Mouse (Mus musculus) hindbrain, embryonic 10.5 days (tissue): ENCODE results near the gene Taf8. TPM values are rescaled to one million over a fixed set of nuclear protein-coding genes. Genes with fewer than 3 reads are reported as not detected.

ENCODE experiments used
- DNase-seq: peaks from one replicate; pipeline ENCODE4 v3.0.0-alpha.2; 2017; ENCODE audit warnings: low spot score
- H3K27ac ChIP-seq: fragments of 300-500 bp; sonication (generic); 2 replicates; pipeline ENCODE4 v1.5.1; 2016; ENCODE audit warnings: mild to moderate bottlenecking, moderate library complexity
- H3K27me3 ChIP-seq: fragments of 300-500 bp; sonication (generic); 2 replicates; pipeline ENCODE4 v1.6.1; 2016; ENCODE audit warnings: mild to moderate bottlenecking; ENCODE audit not compliant: poor library complexity, insufficient read depth, severe bottlenecking
- H3K36me3 ChIP-seq: fragments of 300-500 bp; sonication (generic); 2 replicates; pipeline ENCODE4 v1.6.1; 2016; ENCODE audit warnings: mild to moderate bottlenecking, moderate library complexity
- H3K4me1 ChIP-seq: fragments of 300-500 bp; sonication (generic); replicated peaks from 2 replicates; pipeline ENCODE4 v1.6.1; 2016; ENCODE audit warnings: mild to moderate bottlenecking
- H3K4me3 ChIP-seq: fragments of 300-500 bp; sonication (generic); 2 replicates; pipeline ENCODE4 v1.5.1; 2016; ENCODE audit warnings: mild to moderate bottlenecking, moderate library complexity
- H3K9me3 ChIP-seq: fragments of 300-500 bp; sonication (generic); 2 replicates; pipeline ENCODE4 v1.6.1; 2016; ENCODE audit warnings: mild to moderate bottlenecking, moderate library complexity
- WGBS: fragments of 180-500 bp; shearing (Covaris S2); methylation state at CpG from one replicate; pipeline ENCODE4 v1.1.7; 2016; 5-methylcytosine and 5-hydroxymethylcytosine counted together
- polyA plus RNA-seq: library from polyadenylated mRNA; unstranded; fragments of >200 nt; fragmentation: Nextera tagmentation; extraction: Ambion mirVana; gene quantifications from 2 replicates; pipeline ENCODE4 v1.2.1, GENCODE M21; 2016

Gene Taf8
- 32.5 and 36.0 TPM in 2 replicates for polyA plus RNA-seq

GRCm38 (mm10) chr17:47501946-47502706 is at the start of gene Taf8:
TSS of gene Taf8 (minus strand) at chr17:47502292.
- DNase-seq, result peak; percentile 96
- Histone ChIP-seq H3K9me3 (no peaks in the 10 kb centered on the region), H3K27ac (peak within 1 kb of the TSS; percentile 91), H3K4me3 (peak within 1 kb of the TSS; percentile 60), H3K4me1 (peaks cover 36% of the 10 kb centered on the region), H3K36me3 (peaks cover 29% of the 10 kb centered on the region), H3K27me3 (0 out of 2 replicates have a peak, but pooled peaks cover 6% of the 10 kb centered on the region)
- WGBS, result 3% methylated on average over 40 of the region's 40 CpGs

- DNase-seq, result no peak
- Histone ChIP-seq H3K4me1 (no peaks in the 10 kb centered on the region), H3K27me3 (no peaks in the 10 kb centered on the region), H3K4me3 (no peak overlapping the region), H3K9me3 (no peaks in the 10 kb centered on the region), H3K36me3 (no peaks in the 10 kb centered on the region), H3K27ac (no peak overlapping the region)
- WGBS, result 86% methylated on average over 7 of the region's 7 CpGs
These were observed 49.0 kb upstream of the Taf8 start for GRCm38 (mm10) chr17:47551049-47551448.

GRCm38 (mm10) chr17:47545861-47546331 is 43.8 kb upstream of the Taf8 start:
- Histone ChIP-seq H3K9me3 (no peaks in the 10 kb centered on the region), H3K36me3 (no peaks in the 10 kb centered on the region), H3K4me1 (peaks cover 13% of the 10 kb centered on the region), H3K27me3 (no peaks in the 10 kb centered on the region), H3K27ac (no peak overlapping the region), H3K4me3 (no peak overlapping the region)
- 91% methylated on average over 17 of the region's 17 CpGs for WGBS
- DNase-seq, result no peak

- 92% methylated on average over 12 of the region's 12 CpGs for WGBS
- Histone ChIP-seq H3K4me3 (no peak overlapping the region), H3K4me1 (peaks cover 13% of the 10 kb centered on the region), H3K27ac (no peak overlapping the region), H3K9me3 (no peaks in the 10 kb centered on the region), H3K36me3 (no peaks in the 10 kb centered on the region), H3K27me3 (no peaks in the 10 kb centered on the region)
- no peak for DNase-seq
These were observed 43.1 kb upstream of the Taf8 start for GRCm38 (mm10) chr17:47545154-47545553.

GRCm38 (mm10) chr17:47543051-47543650 is 41.1 kb upstream of the Taf8 start:
- Histone ChIP-seq H3K9me3 (no peaks in the 10 kb centered on the region), H3K4me3 (no peak overlapping the region), H3K36me3 (no peaks in the 10 kb centered on the region), H3K4me1 (peaks cover 13% of the 10 kb centered on the region), H3K27me3 (no peaks in the 10 kb centered on the region), H3K27ac (no peak overlapping the region)
- DNase-seq, result no peak
- 83% methylated on average over 7 of the region's 7 CpGs for WGBS

- 66% methylated on average over 5 of the region's 5 CpGs for WGBS
- H3K27ac ChIP-seq, result no peak overlapping the region
These were observed 40.0 kb upstream of the Taf8 start for GRCm38 (mm10) chr17:47542061-47542460.

GRCm38 (mm10) chr17:47539128-47539527 is 37.0 kb upstream of the Taf8 start:
- Histone ChIP-seq H3K9me3 (no peaks in the 10 kb centered on the region), H3K36me3 (no peaks in the 10 kb centered on the region), H3K27ac (no peak overlapping the region), H3K4me3 (no peak overlapping the region), H3K27me3 (no peaks in the 10 kb centered on the region), H3K4me1 (peaks cover 13% of the 10 kb centered on the region)
- 89% methylated on average over 4 of the region's 4 CpGs for WGBS
- no peak for DNase-seq

More at GRCm38 (mm10) chr17:47542061-47542460, 40.0 kb upstream of the Taf8 start:
- no peak for DNase-seq
- H3K27me3 ChIP-seq, result no peaks in the 10 kb centered on the region
- no peak overlapping the region for H3K4me3 ChIP-seq
- no peaks in the 10 kb centered on the region for H3K9me3 ChIP-seq
- H3K4me1 ChIP-seq, result peaks cover 13% of the 10 kb centered on the region
- H3K36me3 ChIP-seq, result no peaks in the 10 kb centered on the region

- no peaks in the 10 kb centered on the region for H3K9me3 ChIP-seq
- H3K27me3 ChIP-seq, result no peaks in the 10 kb centered on the region
- peaks cover 10% of the 10 kb centered on the region for H3K4me1 ChIP-seq
- H3K4me3 ChIP-seq, result no peak overlapping the region
- DNase-seq, result no peak
- WGBS, result 88% methylated on average over 3 of the region's 3 CpGs
- H3K36me3 ChIP-seq, result no peaks in the 10 kb centered on the region
- H3K27ac ChIP-seq, result no peak overlapping the region
These were observed 36.0 kb upstream of the Taf8 start for GRCm38 (mm10) chr17:47538049-47538448.

- Histone ChIP-seq H3K4me1 (peaks cover 9% of the 10 kb centered on the region), H3K27me3 (no peaks in the 10 kb centered on the region), H3K27ac (no peak overlapping the region), H3K9me3 (no peaks in the 10 kb centered on the region), H3K4me3 (no peak overlapping the region), H3K36me3 (no peaks in the 10 kb centered on the region)
- WGBS, result 68% methylated on average over 9 of the region's 9 CpGs
- no peak for DNase-seq
These were observed 33.7 kb upstream of the Taf8 start for GRCm38 (mm10) chr17:47535812-47536236.

GRCm38 (mm10) chr17:47533691-47534090 is 31.6 kb upstream of the Taf8 start:
- no peaks in the 10 kb centered on the region for H3K9me3 ChIP-seq
- no peaks in the 10 kb centered on the region for H3K27me3 ChIP-seq
- no peak overlapping the region for H3K4me3 ChIP-seq
- 95% methylated on average over 13 of the region's 13 CpGs for WGBS
- no peak for DNase-seq
- peaks cover 15% of the 10 kb centered on the region for H3K4me1 ChIP-seq
- no peak overlapping the region for H3K27ac ChIP-seq
- no peaks in the 10 kb centered on the region for H3K36me3 ChIP-seq

- Histone ChIP-seq H3K4me3 (no peak overlapping the region), H3K27me3 (no peaks in the 10 kb centered on the region), H3K27ac (peak overlapping the region; percentile 17; the same call in 1 of the 2 replicates), H3K9me3 (no peaks in the 10 kb centered on the region), H3K36me3 (no peaks in the 10 kb centered on the region), H3K4me1 (peaks cover 29% of the 10 kb centered on the region)
- no peak for DNase-seq
- WGBS, result 96% methylated on average over 5 of the region's 5 CpGs
These were observed 30.3 kb upstream of the Taf8 start for GRCm38 (mm10) chr17:47532364-47532763.

GRCm38 (mm10) chr17:47531387-47531818 is 29.3 kb upstream of the Taf8 start:
- H3K27ac ChIP-seq, result peak overlapping the region; percentile 59
- no peaks in the 10 kb centered on the region for H3K27me3 ChIP-seq
- no peak overlapping the region for H3K4me3 ChIP-seq
- no peaks in the 10 kb centered on the region for H3K9me3 ChIP-seq
- no peak for DNase-seq
- peaks cover 37% of the 10 kb centered on the region for H3K4me1 ChIP-seq
- 51% methylated on average over 10 of the region's 10 CpGs for WGBS
- H3K36me3 ChIP-seq, result no peaks in the 10 kb centered on the region

GRCm38 (mm10) chr17:47529595-47529994 is 27.5 kb upstream of the Taf8 start:
- DNase-seq, result no peak
- H3K27me3 ChIP-seq, result no peaks in the 10 kb centered on the region
- 94% methylated on average over 11 of the region's 11 CpGs for WGBS
- peaks cover 37% of the 10 kb centered on the region for H3K4me1 ChIP-seq
- H3K9me3 ChIP-seq, result no peaks in the 10 kb centered on the region
- H3K4me3 ChIP-seq, result no peak overlapping the region
- H3K27ac ChIP-seq, result no peak overlapping the region
- H3K36me3 ChIP-seq, result no peaks in the 10 kb centered on the region
